Mouse (Mus musculus) Patski (cell line): Measurements from ENCODE around the gene Phactr2. TPM values are rescaled to one million over a fixed set of nuclear protein-coding genes. Genes with fewer than 3 reads are reported as not detected.

Experiments used
- ATAC-seq: fragments of 100-300 bp; one replicate; pipeline ENCODE4 v1.8.0; 2021
- CTCF ChIA-PET: fragments of 350-600 bp; sonication (Branson Sonifier 250); formaldehyde crosslinking; loops from one replicate; lab custom pipeline; 2022; ENCODE audit warnings: inconsistent platforms; lab: Charles Lee
- POLR2A ChIA-PET: fragments of 350-600 bp; sonication (Branson Sonifier 250); formaldehyde crosslinking; loops from one replicate; lab custom pipeline; 2022; ENCODE audit warnings: antibody characterized with exemption, inconsistent platforms; lab: Charles Lee
- DNase-seq: peaks from one replicate; pipeline ENCODE4 v3.0.0-alpha.2; 2011; ENCODE audit warnings: low read depth, low spot score
- H3K27me3 ChIP-seq: fragments of 371-371 bp; one replicate; pipeline ENCODE4 v1.5.1; 2021
- CTCF ChIP-seq: fragments of 100-300 bp; IDR thresholded peaks from one replicate; pipeline ENCODE4 v1.5.1; 2021
- in situ Hi-C: fragments of 300-500 bp; cut with MboI; formaldehyde crosslinking; loops from 3 replicates; pipeline ENCODE4 v1.11.1; 2018; ENCODE audit warnings: low pct_unique_long_range_greater_than_20kb, mixed read lengths
- polyA plus RNA-seq: library from polyadenylated mRNA; unstranded; gene quantifications from one replicate; pipeline ENCODE4 v1.2.3, GENCODE M21; 2021

Phactr2 gene
- polyA plus RNA-seq, 1 experiment from 2014 or later = 9.3 TPM

- no peaks in the 10 kb centered on the region for H3K27me3 ChIP-seq
- TF ChIP-seq CTCF = no peak
- ATAC-seq (no peak), DNase-seq (no peak)
- POLR2A ChIA-PET = no interaction called here
- CTCF ChIA-PET = interaction anchor here (0.6 kb wide), 1 partner anchor 13 kb away, joined by 3 read pairs; no protein-coding TSS in a partner anchor
- in situ Hi-C loops = no loop called here
Observed at GRCm38 (mm10) chr10:13310075-13310474, 164.1 kb downstream of the Phactr2 start.

- in situ Hi-C loops = no loop called here
- ATAC-seq (no peak), DNase-seq (no peak)
- TF ChIP-seq CTCF = no peak
- H3K27me3 ChIP-seq = no peaks in the 10 kb centered on the region
- ChIA-PET POLR2A (no interaction called here), CTCF (interaction anchor here (1.2 kb wide), 1 partner anchor 17 kb away, joined by 4 read pairs; no protein-coding TSS in a partner anchor)
Observed at GRCm38 (mm10) chr10:13304641-13305241, 169.5 kb downstream of the Phactr2 start.

GRCm38 (mm10) chr10:13303271-13304265 is 170.6 kb downstream of the Phactr2 start:
- ChIA-PET CTCF (no interaction called here), POLR2A (no interaction called here)
- TF ChIP-seq CTCF = no peak
- DNase-seq (no peak), ATAC-seq (no peak)
- no peaks in the 10 kb centered on the region for H3K27me3 ChIP-seq
- in situ Hi-C loops = no loop called here

- no peak for ATAC-seq
- in situ Hi-C loops = no loop called here
- ChIA-PET POLR2A (interaction anchor here (0.6 kb wide), 1 partner anchor 166 kb away, joined by 4 read pairs; no protein-coding TSS in a partner anchor), CTCF (interaction anchor here (1.6 kb wide), 1 partner anchor 11 kb away, joined by 3 read pairs; no protein-coding TSS in a partner anchor)
- H3K27me3 ChIP-seq = no peaks in the 10 kb centered on the region
- TF ChIP-seq CTCF = no peak
- no peak for DNase-seq
Observed at GRCm38 (mm10) chr10:13300601-13301000, 173.6 kb downstream of the Phactr2 start.

GRCm38 (mm10) chr10:13300196-13300595 is 174.0 kb downstream of the Phactr2 start:
- no peaks in the 10 kb centered on the region for H3K27me3 ChIP-seq
- in situ Hi-C loops = no loop called here
- no peak for TF ChIP-seq CTCF
- CTCF ChIA-PET = interaction anchor here (1.6 kb wide), 1 partner anchor 11 kb away, joined by 3 read pairs; no protein-coding TSS in a partner anchor
- ATAC-seq = no peak
- no peak for DNase-seq
- POLR2A ChIA-PET = interaction anchor here (0.6 kb wide), 1 partner anchor 166 kb away, joined by 4 read pairs; no protein-coding TSS in a partner anchor

- in situ Hi-C loops = no loop called here
- ChIA-PET POLR2A (no interaction called here), CTCF (no interaction called here)
- no peak for TF ChIP-seq CTCF
- no peaks in the 10 kb centered on the region for H3K27me3 ChIP-seq
- DNase-seq = no peak
- no peak for ATAC-seq
Observed at GRCm38 (mm10) chr10:13294886-13295285, 179.3 kb downstream of the Phactr2 start.

- no peak for TF ChIP-seq CTCF
- ChIA-PET CTCF (no interaction called here), POLR2A (no interaction called here)
- ATAC-seq (no peak), DNase-seq (no peak)
- no peaks in the 10 kb centered on the region for H3K27me3 ChIP-seq
- in situ Hi-C loops = no loop called here
Observed at GRCm38 (mm10) chr10:13292026-13292425, 182.2 kb downstream of the Phactr2 start.

- ChIA-PET POLR2A (no interaction called here), CTCF (interaction anchor here (0.6 kb wide), 1 partner anchor 63 kb away, joined by 3 read pairs; no protein-coding TSS in a partner anchor)
- in situ Hi-C loops = no loop called here
- no peak for DNase-seq
- TF ChIP-seq CTCF = no peak
- H3K27me3 ChIP-seq = no peaks in the 10 kb centered on the region
- ATAC-seq = no peak
Observed at GRCm38 (mm10) chr10:13289252-13289961, 184.8 kb downstream of the Phactr2 start.

- no peak for TF ChIP-seq CTCF
- ChIA-PET CTCF (no interaction called here), POLR2A (no interaction called here)
- in situ Hi-C loops = no loop called here
- ATAC-seq = no peak
- DNase-seq = no peak
- no peaks in the 10 kb centered on the region for H3K27me3 ChIP-seq
Observed at GRCm38 (mm10) chr10:13288296-13288695, 185.9 kb downstream of the Phactr2 start.

- no peak for ATAC-seq
- CTCF ChIA-PET = no interaction called here
- POLR2A ChIA-PET = no interaction called here
- no peaks in the 10 kb centered on the region for H3K27me3 ChIP-seq
- DNase-seq = no peak
- in situ Hi-C loops = no loop called here
- no peak for TF ChIP-seq CTCF
Observed at GRCm38 (mm10) chr10:13283441-13283840, 190.8 kb downstream of the Phactr2 start.
